Mouse (Mus musculus): ENCODE measurements around the gene Plxnd1.

DNA sequence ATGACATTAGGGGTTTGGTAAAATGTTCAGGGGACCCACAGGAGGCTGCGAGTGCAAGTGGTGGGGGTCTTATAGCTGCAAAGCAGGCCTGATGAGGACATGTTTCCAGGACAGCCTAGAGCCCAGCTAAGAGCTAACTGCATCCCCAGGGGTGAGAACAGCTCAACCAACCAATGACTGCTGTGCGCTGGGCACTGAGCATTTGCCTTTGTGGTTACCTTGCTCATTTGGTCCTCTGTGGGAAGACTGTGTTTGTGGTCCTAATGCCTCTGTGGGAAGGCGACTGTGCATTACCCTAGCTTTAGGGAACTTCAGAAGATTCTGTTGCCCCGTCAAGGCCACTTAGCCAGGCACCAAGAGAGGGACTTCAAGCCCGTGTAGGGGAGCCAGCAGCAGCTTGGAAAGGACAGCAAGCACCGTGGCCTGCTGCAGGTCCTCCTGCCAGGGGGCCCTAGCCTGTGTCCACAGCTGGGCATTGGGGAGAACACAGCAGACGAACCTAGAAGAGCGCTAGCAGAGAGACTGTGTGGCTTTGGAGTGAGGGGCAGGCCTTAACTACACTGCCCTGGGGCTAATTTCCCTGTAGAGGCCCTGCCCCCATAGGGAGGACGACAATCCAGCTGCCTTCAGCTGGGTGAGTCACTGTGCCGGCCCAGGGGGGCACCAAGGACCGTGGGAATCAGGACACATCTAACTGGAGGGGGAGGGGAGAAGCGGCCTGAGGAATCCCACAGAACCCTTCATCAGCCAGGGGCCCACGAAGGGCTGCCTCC lies 3.5 kb downstream of the Plxnd1 start:
- no peak for TF ChIP-seq CTCF (IDR thresholded peaks at IDR 0.05; ENCODE audit: extremely low read depth, insufficient read length, insufficient replicate concordance, low read depth, low read length)
- no peak for TF ChIP-seq POLR2A (IDR thresholded peaks at IDR 0.05; ENCODE audit: low read depth, low read length)

Data from small intestine, adult 2 months (tissue).